Mouse (Mus musculus): Measurements from ENCODE around the gene Olfr222. TPM values are rescaled to one million over a fixed set of nuclear protein-coding genes. Genes with fewer than 3 reads are reported as not detected.
A peak's percentile ranks its signal among the peaks of the same experiment; 100 is the strongest.

The Olfr222 gene
- total and polyA plus RNA-seq, 2 experiments from 2014 or later = not detected

DNA sequence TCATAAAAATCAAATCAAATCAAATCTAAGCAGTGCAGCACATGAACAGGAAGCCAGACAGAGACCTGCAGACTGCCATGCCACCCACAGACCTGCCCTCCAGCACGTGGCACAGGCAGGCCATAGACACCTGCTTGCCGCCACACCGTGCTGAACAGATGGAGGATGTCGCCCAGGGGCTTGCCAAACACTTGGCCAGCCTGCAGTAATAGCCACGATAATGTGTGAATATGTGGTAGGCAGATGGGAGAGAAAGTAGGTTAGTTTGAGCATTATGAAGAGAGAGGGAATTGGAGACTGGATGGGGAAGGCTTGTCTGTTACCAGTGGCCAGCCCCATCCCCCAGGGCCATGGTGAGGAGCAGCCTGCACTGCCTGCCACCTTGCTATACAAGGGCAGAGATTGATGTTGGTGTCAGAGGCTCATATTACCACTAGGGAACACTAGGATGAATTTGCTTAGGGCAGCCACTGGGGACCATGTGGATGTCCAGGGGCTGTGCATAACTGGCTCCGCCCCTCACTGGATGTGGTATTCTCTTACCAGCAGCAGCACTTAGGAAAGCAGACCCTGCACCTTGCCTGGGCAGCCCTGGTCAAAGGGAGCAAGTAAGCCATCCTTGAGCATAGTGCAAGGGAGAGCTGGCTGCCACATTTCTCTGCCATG is 45.0 kb downstream of the Olfr222 start:
- H3K27ac ChIP-seq (ENCODE audit: low read depth) = no peak overlapping the region
- no peaks in the 10 kb centered on the region for H3K9me3 ChIP-seq (replicated peaks; ENCODE audit: control insufficient read depth, low read length)
- H3K4me2 ChIP-seq (ENCODE audit: low read depth, low read length) = no peak overlapping the region
- TF ChIP-seq EP300 (IDR thresholded peaks at IDR 0.05; ENCODE audit: low read depth) (no peak), CTCF (IDR thresholded peaks at IDR 0.05; ENCODE audit: low read depth) (no peak)
- H3K27me3 ChIP-seq (ENCODE audit: control insufficient read depth, insufficient read depth, low read length) = no peaks in the 10 kb centered on the region
- DNase-seq (ENCODE audit: low spot score) = no peak
- WGBS = 80% methylated on average over 6 of the region's 6 CpGs
- H3K4me3 ChIP-seq (ENCODE audit: low read depth, low read length) = no peak overlapping the region
- H3K4me1 ChIP-seq (ENCODE audit: control insufficient read depth, insufficient read depth) = 0 out of 2 replicates have a peak, but pooled peaks cover 4% of the 10 kb centered on the region
- no peak for ATAC-seq (ENCODE audit: insufficient read depth, low read depth)
- no peaks in the 10 kb centered on the region for H3K36me3 ChIP-seq (replicated peaks; ENCODE audit: control insufficient read depth, insufficient read depth, low read length)
- no peak overlapping the region for H3K9ac ChIP-seq (replicated peaks; ENCODE audit: low read depth, low read length)

DNA sequence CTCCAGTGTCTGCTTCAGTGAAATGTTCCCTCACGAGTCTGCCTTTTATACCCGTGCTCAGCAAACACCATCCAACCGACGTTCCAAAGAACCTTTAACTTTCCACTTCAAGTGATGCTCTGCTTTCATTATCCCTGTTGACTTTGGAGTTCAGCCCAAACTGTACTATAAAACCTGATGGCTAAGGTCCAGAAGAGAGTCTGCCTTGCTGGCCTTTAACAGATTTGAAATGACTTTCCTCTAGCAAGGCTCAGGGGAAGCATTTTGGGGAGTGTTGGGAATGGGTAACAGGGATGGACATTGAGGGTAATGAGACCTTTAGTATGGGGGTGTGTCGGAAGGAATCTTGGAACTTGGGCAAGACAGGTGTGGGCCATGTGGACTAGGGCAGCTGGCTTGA is 45.8 kb downstream of the Olfr222 start:
- WGBS = 65% methylated on average over 5 of the region's 5 CpGs
- no peak overlapping the region for H3K9ac ChIP-seq (replicated peaks; ENCODE audit: low read depth, low read length)
- no peaks in the 10 kb centered on the region for H3K27me3 ChIP-seq (ENCODE audit: control insufficient read depth, insufficient read depth, low read length)
- no peak overlapping the region for H3K4me2 ChIP-seq (ENCODE audit: low read depth, low read length)
- no peak for TF ChIP-seq EP300 (IDR thresholded peaks at IDR 0.05; ENCODE audit: low read depth)
- TF ChIP-seq CTCF (IDR thresholded peaks at IDR 0.05; ENCODE audit: low read depth) = no peak
- 0 out of 2 replicates have a peak, but pooled peaks cover 3% of the 10 kb centered on the region for H3K4me1 ChIP-seq (ENCODE audit: control insufficient read depth, insufficient read depth)
- ATAC-seq (ENCODE audit: insufficient read depth, low read depth) = no peak
- H3K27ac ChIP-seq (ENCODE audit: low read depth) = no peak overlapping the region
- H3K9me3 ChIP-seq (replicated peaks; ENCODE audit: control insufficient read depth, low read length) = no peaks in the 10 kb centered on the region
- H3K4me3 ChIP-seq (ENCODE audit: low read depth, low read length) = no peak overlapping the region
- no peak for DNase-seq (ENCODE audit: low spot score)
- no peaks in the 10 kb centered on the region for H3K36me3 ChIP-seq (replicated peaks; ENCODE audit: control insufficient read depth, insufficient read depth, low read length)

- no peaks in the 10 kb centered on the region for H3K9me3 ChIP-seq (replicated peaks; ENCODE audit: control insufficient read depth, low read length)
- no peaks in the 10 kb centered on the region for H3K36me3 ChIP-seq (replicated peaks; ENCODE audit: control insufficient read depth, insufficient read depth, low read length)
- H3K27ac ChIP-seq (ENCODE audit: low read depth) = no peak within 1 kb of the TSS
- H3K9ac ChIP-seq (replicated peaks; ENCODE audit: low read depth, low read length) = no peak within 1 kb of the TSS
- H3K4me2 ChIP-seq (ENCODE audit: low read depth, low read length) = no peak within 1 kb of the TSS
- TF ChIP-seq EP300 (IDR thresholded peaks at IDR 0.05; ENCODE audit: low read depth) = no peak
- peak; percentile 14; the same call in 1 of the 2 replicates for TF ChIP-seq CTCF (IDR thresholded peaks at IDR 0.05; ENCODE audit: low read depth)
- H3K27me3 ChIP-seq (ENCODE audit: control insufficient read depth, insufficient read depth, low read length) = no peaks in the 10 kb centered on the region
- no peaks in the 10 kb centered on the region for H3K4me1 ChIP-seq (ENCODE audit: control insufficient read depth, insufficient read depth)
- ATAC-seq (ENCODE audit: insufficient read depth, low read depth) = no peak; the same call in 1 of the 2 replicates
- WGBS = 36% methylated on average over 8 of the region's 8 CpGs
- no peak within 1 kb of the TSS for H3K4me3 ChIP-seq (ENCODE audit: low read depth, low read length)
- no peak for DNase-seq (ENCODE audit: low spot score)
Measured at GRCm38 (mm10) chr11:59526472-59527080, 49.5 kb downstream of the Olfr222 start, which contains the start of gene Zkscan17. TSS of gene Zkscan17 (minus strand) at chr11:59526751.

DNA sequence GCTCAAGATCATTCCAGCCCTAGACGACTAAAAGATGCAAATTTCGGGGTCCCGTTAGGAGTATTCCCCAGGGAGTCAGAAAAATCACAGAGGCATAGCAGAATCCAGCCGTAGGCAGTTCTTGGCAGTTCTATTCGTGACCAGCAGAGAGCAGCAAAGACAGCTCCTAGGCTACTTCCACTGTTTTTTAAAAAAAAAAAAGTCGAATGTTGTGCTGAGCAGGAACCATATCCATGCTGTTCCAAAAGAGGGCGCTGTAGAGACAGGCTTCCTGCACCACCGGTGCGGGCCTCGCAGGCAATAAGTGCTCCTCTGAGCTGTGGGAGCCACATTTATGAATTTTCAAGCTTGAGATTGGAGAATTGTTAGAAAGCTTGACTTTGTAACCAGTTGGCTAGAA is 50.8 kb downstream of the Olfr222 start:
- Histone ChIP-seq H3K9ac (replicated peaks; ENCODE audit: low read depth, low read length) (no peak overlapping the region), H3K27ac (ENCODE audit: low read depth) (no peak overlapping the region), H3K9me3 (replicated peaks; ENCODE audit: control insufficient read depth, low read length) (no peaks in the 10 kb centered on the region), H3K36me3 (replicated peaks; ENCODE audit: control insufficient read depth, insufficient read depth, low read length) (no peaks in the 10 kb centered on the region), H3K4me3 (ENCODE audit: low read depth, low read length) (no peak overlapping the region), H3K27me3 (ENCODE audit: control insufficient read depth, insufficient read depth, low read length) (no peaks in the 10 kb centered on the region), H3K4me1 (ENCODE audit: control insufficient read depth, insufficient read depth) (no peaks in the 10 kb centered on the region), H3K4me2 (ENCODE audit: low read depth, low read length) (no peak overlapping the region)
- TF ChIP-seq CTCF (IDR thresholded peaks at IDR 0.05; ENCODE audit: low read depth) (peak; percentile 81), EP300 (IDR thresholded peaks at IDR 0.05; ENCODE audit: low read depth) (no peak)
- ATAC-seq (ENCODE audit: insufficient read depth, low read depth) = peak; percentile 20; the same call in 1 of the 2 replicates
- peak; percentile 72 for DNase-seq (ENCODE audit: low spot score)
- 8% methylated on average over 10 of the region's 10 CpGs for WGBS

DNA sequence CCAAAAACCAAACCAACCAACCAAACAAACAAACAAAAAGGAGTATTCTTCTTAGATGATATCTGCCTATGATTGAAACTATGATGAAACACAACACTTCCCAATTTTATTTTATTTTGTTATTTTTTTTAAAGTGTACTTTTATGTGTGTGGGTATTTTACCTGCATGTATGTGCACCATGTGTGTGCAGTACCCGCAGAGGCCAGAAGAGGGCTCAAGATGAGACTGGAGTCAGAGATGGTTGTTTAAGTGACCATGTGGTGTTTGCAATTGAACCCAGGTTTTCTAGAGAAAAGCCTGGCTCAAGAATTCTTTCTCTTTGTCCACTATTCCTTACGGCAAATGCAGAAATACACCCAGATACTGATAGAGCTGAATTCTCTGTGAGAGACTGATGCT is 51.9 kb downstream of the Olfr222 start:
- DNase-seq (ENCODE audit: low spot score) = no peak
- TF ChIP-seq CTCF (IDR thresholded peaks at IDR 0.05; ENCODE audit: low read depth) = 0 out of 2 replicates have a peak, but pooled peaks have one; percentile 2
- no peak for TF ChIP-seq EP300 (IDR thresholded peaks at IDR 0.05; ENCODE audit: low read depth)
- H3K27me3 ChIP-seq (ENCODE audit: control insufficient read depth, insufficient read depth, low read length) = no peaks in the 10 kb centered on the region
- no peaks in the 10 kb centered on the region for H3K9me3 ChIP-seq (replicated peaks; ENCODE audit: control insufficient read depth, low read length)
- H3K4me2 ChIP-seq (ENCODE audit: low read depth, low read length) = no peak overlapping the region
- no peaks in the 10 kb centered on the region for H3K36me3 ChIP-seq (replicated peaks; ENCODE audit: control insufficient read depth, insufficient read depth, low read length)
- WGBS = 91% methylated on average over 2 of the region's 2 CpGs
- H3K4me1 ChIP-seq (ENCODE audit: control insufficient read depth, insufficient read depth) = no peaks in the 10 kb centered on the region
- no peak overlapping the region for H3K4me3 ChIP-seq (ENCODE audit: low read depth, low read length)
- ATAC-seq (ENCODE audit: insufficient read depth, low read depth) = no peak
- no peak overlapping the region for H3K9ac ChIP-seq (replicated peaks; ENCODE audit: low read depth, low read length)
- H3K27ac ChIP-seq (ENCODE audit: low read depth) = no peak overlapping the region

Other genes with a start within 250 kb of the Olfr222 start
- not detected in 2 replicates for gene Prss38, start 200.6 kb downstream of the Olfr222 start, total RNA-seq (2014; rRNA removed; ENCODE audit: low replicate concordance)
- gene Prss38, start 200.6 kb downstream of the Olfr222 start, polyA plus RNA-seq (2015; fragmentation: Nextera tagmentation; extraction: Ambion mirVana) = not detected in 2 replicates
- 11.8 and 15.1 TPM in 2 replicates for gene Jmjd4, start 126.2 kb downstream of the Olfr222 start, total RNA-seq (2014; rRNA removed; ENCODE audit: low replicate concordance)
- 7.6 and 8.9 TPM in 2 replicates for gene Jmjd4, start 126.2 kb downstream of the Olfr222 start, polyA plus RNA-seq (2015; fragmentation: Nextera tagmentation; extraction: Ambion mirVana)
- gene Snap47, start 125.0 kb downstream of the Olfr222 start, total RNA-seq (2014; rRNA removed; ENCODE audit: low replicate concordance) = 47.1 and 87.2 TPM in 2 replicates
- gene Snap47, start 125.0 kb downstream of the Olfr222 start, polyA plus RNA-seq (2015; fragmentation: Nextera tagmentation; extraction: Ambion mirVana) = 57.9 and 60.4 TPM in 2 replicates
- 4.1 and 8.3 TPM in 2 replicates for gene Zfp867, start 103.8 kb downstream of the Olfr222 start, total RNA-seq (2014; rRNA removed; ENCODE audit: low replicate concordance)
- gene Zfp867, start 103.8 kb downstream of the Olfr222 start, polyA plus RNA-seq (2015; fragmentation: Nextera tagmentation; extraction: Ambion mirVana) = 6.4 and 6.5 TPM in 2 replicates
- 20.6 and 21.4 TPM in 2 replicates for gene Zkscan17, start 49.5 kb downstream of the Olfr222 start, total RNA-seq (2014; rRNA removed; ENCODE audit: low replicate concordance)
- gene Zkscan17, start 49.5 kb downstream of the Olfr222 start, polyA plus RNA-seq (2015; fragmentation: Nextera tagmentation; extraction: Ambion mirVana) = 8.7 and 10.1 TPM in 2 replicates
- gene Nlrp3, start 34.7 kb downstream of the Olfr222 start, total RNA-seq (2014; rRNA removed; ENCODE audit: low replicate concordance) = 0.11 and 0.15 TPM in 2 replicates
- gene Nlrp3, start 34.7 kb downstream of the Olfr222 start, polyA plus RNA-seq (2015; fragmentation: Nextera tagmentation; extraction: Ambion mirVana) = 0.18 and 0.25 TPM in 2 replicates
- not detected in 2 replicates for gene Olfr223, start 17.1 kb upstream of the Olfr222 start, total RNA-seq (2014; rRNA removed; ENCODE audit: low replicate concordance)
- not detected in 2 replicates for gene Olfr223, start 17.1 kb upstream of the Olfr222 start, polyA plus RNA-seq (2015; fragmentation: Nextera tagmentation; extraction: Ambion mirVana)
- 132 and 135 TPM in 2 replicates for gene Mprip, start 85.1 kb upstream of the Olfr222 start, total RNA-seq (2014; rRNA removed; ENCODE audit: low replicate concordance)
- gene Mprip, start 85.1 kb upstream of the Olfr222 start, polyA plus RNA-seq (2015; fragmentation: Nextera tagmentation; extraction: Ambion mirVana) = 32.5 and 35.9 TPM in 2 replicates
- gene Pld6, start 211.4 kb upstream of the Olfr222 start, total RNA-seq (2014; rRNA removed; ENCODE audit: low replicate concordance) = not detected in 2 replicates
- 3.3 and 3.4 TPM in 2 replicates for gene Pld6, start 211.4 kb upstream of the Olfr222 start, polyA plus RNA-seq (2015; fragmentation: Nextera tagmentation; extraction: Ambion mirVana)
- 38.2 and 46.9 TPM in 2 replicates for gene Flcn, start 233.8 kb upstream of the Olfr222 start, total RNA-seq (2014; rRNA removed; ENCODE audit: low replicate concordance)
- 43.0 and 43.3 TPM in 2 replicates for gene Flcn, start 233.8 kb upstream of the Olfr222 start, polyA plus RNA-seq (2015; fragmentation: Nextera tagmentation; extraction: Ambion mirVana)